Mouse (Mus musculus): ENCODE data around the gene AA467197. TPM values are rescaled to one million over a fixed set of nuclear protein-coding genes. Genes with fewer than 3 reads are reported as not detected.
A peak's percentile ranks its signal among the peaks of the same experiment; 100 is the strongest.

Gene AA467197
- total and polyA plus RNA-seq, 2 experiments, result not detected

GRCm38 (mm10) chr2:122630465-122631225 is 6.1 kb upstream of the AA467197 start:
- DNase-seq (ENCODE audit: extremely low read depth, low read depth, low spot score), result peak; percentile 81
- peak overlapping the region; percentile 92 for H3K4me3 ChIP-seq (ENCODE audit: insufficient read depth, low read depth, low read length)
- H3K36me3 ChIP-seq (ENCODE audit: control insufficient read depth, insufficient read depth, low read length), result peaks cover 8% of the 10 kb centered on the region; the same call in 1 of the 2 replicates

DNA sequence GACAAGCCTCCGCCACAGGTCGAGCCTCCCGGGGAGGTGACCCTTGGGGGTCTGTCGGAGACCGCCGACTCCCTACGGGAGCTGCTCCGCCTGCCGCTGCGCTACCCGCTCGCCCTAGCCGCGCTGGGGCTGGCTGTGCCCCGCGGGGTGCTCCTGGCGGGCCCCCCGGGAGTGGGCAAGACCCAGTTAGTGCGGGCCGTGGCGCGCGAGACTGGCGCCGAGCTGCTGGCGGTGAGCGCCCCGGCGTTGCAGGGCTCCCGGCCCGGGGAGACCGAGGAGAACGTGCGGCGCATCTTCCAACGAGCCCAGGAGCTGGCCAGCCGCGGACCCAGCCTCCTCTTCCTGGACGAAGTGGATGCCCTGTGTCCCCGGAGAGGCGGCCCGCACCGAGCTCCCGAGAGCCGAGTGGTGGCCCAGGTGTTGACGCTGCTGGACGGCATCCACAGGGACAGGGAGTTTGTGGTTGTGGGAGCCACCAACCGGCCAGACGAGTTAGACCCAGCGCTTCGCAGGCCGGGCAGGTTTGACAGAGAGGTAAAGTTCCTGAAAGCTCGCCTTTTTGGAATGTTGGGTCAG is 5.5 kb upstream of the AA467197 start:
- Histone ChIP-seq H3K9ac (ENCODE audit: low read depth, low read length) (peak overlapping the region; percentile 94), H3K27ac (replicated peaks; ENCODE audit: insufficient read depth, low read depth, low read length) (no peak overlapping the region), H3K4me1 (ENCODE audit: control insufficient read depth, insufficient read depth, low read length) (peaks cover 4% of the 10 kb centered on the region; the same call in 1 of the 2 replicates), H3K79me2 (ENCODE audit: control insufficient read depth, insufficient read depth, low read length) (peaks cover 4% of the 10 kb centered on the region; the same call in 1 of the 2 replicates), H3K27me3 (ENCODE audit: control insufficient read depth, insufficient read depth, low read length) (no peaks in the 10 kb centered on the region), H3K4me3 (ENCODE audit: insufficient read depth, low read depth, low read length) (peak overlapping the region; percentile 92), H3K36me3 (ENCODE audit: control insufficient read depth, insufficient read depth, low read length) (peaks cover 8% of the 10 kb centered on the region; the same call in 1 of the 2 replicates)
- peak; percentile 55 for DNase-seq (ENCODE audit: extremely low read depth, low read depth, low spot score)
- WGBS, result 1% methylated on average over 53 of the region's 53 CpGs
- TF ChIP-seq POLR2A (IDR thresholded peaks at IDR 0.05; ENCODE audit: extremely low read depth, insufficient read depth, low read length) (no peak), CTCF (IDR thresholded peaks at IDR 0.05; ENCODE audit: low read depth, low read length) (peak; percentile 28)

More at GRCm38 (mm10) chr2:122630465-122631225, 6.1 kb upstream of the AA467197 start:
- Histone ChIP-seq H3K9ac (ENCODE audit: low read depth, low read length) (peak overlapping the region; percentile 94), H3K79me2 (ENCODE audit: control insufficient read depth, insufficient read depth, low read length) (peaks cover 4% of the 10 kb centered on the region; the same call in 1 of the 2 replicates), H3K27me3 (ENCODE audit: control insufficient read depth, insufficient read depth, low read length) (no peaks in the 10 kb centered on the region), H3K4me1 (ENCODE audit: control insufficient read depth, insufficient read depth, low read length) (peaks cover 4% of the 10 kb centered on the region; the same call in 1 of the 2 replicates), H3K27ac (replicated peaks; ENCODE audit: insufficient read depth, low read depth, low read length) (peak overlapping the region; percentile 20; the same call in 1 of the 2 replicates)
- under 1% methylated on average over 74 of the region's 75 CpGs for WGBS
- TF ChIP-seq CTCF (IDR thresholded peaks at IDR 0.05; ENCODE audit: low read depth, low read length) (no peak), POLR2A (IDR thresholded peaks at IDR 0.05; ENCODE audit: extremely low read depth, insufficient read depth, low read length) (0 out of 2 replicates have a peak, but pooled peaks have one; percentile 36)

- Histone ChIP-seq H3K27ac (replicated peaks; ENCODE audit: insufficient read depth, low read depth, low read length) (no peak overlapping the region), H3K9ac (ENCODE audit: low read depth, low read length) (no peak overlapping the region), H3K4me3 (ENCODE audit: insufficient read depth, low read depth, low read length) (peak overlapping the region; percentile 37; the same call in 1 of the 2 replicates), H3K27me3 (ENCODE audit: control insufficient read depth, insufficient read depth, low read length) (no peaks in the 10 kb centered on the region), H3K36me3 (ENCODE audit: control insufficient read depth, insufficient read depth, low read length) (peaks cover 6% of the 10 kb centered on the region; the same call in 1 of the 2 replicates), H3K4me1 (ENCODE audit: control insufficient read depth, insufficient read depth, low read length) (no peaks in the 10 kb centered on the region), H3K79me2 (ENCODE audit: control insufficient read depth, insufficient read depth, low read length) (no peaks in the 10 kb centered on the region)
- WGBS, result 3% methylated on average over 36 of the region's 36 CpGs
- peak; percentile 12 for DNase-seq (ENCODE audit: extremely low read depth, low read depth, low spot score)
- TF ChIP-seq CTCF (IDR thresholded peaks at IDR 0.05; ENCODE audit: low read depth, low read length), result peak; percentile 92
- TF ChIP-seq POLR2A (IDR thresholded peaks at IDR 0.05; ENCODE audit: extremely low read depth, insufficient read depth, low read length), result no peak
These were observed 776 bp downstream of the AA467197 start for GRCm38 (mm10) chr2:122637526-122637997.

DNA sequence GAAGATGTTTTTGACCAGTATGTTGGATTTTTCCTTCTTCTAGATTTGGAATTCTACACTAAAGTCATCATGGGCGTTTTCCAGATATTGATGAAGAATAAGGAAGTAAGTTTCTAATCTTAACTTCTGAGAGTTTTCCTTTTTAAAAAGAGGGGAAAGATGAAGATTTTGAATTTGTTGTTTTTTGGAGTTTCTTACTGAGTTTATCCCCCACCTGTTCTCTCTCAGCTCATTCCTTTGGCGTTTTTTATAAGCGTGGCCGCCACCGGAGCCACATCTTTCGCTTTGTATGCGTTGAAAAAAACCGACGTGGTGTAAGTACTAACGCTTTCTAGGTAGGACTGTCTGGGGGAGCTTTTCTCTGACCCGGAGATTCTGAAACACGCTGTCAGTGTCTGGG is 1.2 kb downstream of the AA467197 start:
- no peak for TF ChIP-seq CTCF (IDR thresholded peaks at IDR 0.05; ENCODE audit: low read depth, low read length)
- H3K27ac ChIP-seq (replicated peaks; ENCODE audit: insufficient read depth, low read depth, low read length), result no peak overlapping the region
- no peak overlapping the region for H3K9ac ChIP-seq (ENCODE audit: low read depth, low read length)
- WGBS, result 40% methylated on average over 12 of the region's 12 CpGs
- peaks cover 4% of the 10 kb centered on the region; the same call in 1 of the 2 replicates for H3K36me3 ChIP-seq (ENCODE audit: control insufficient read depth, insufficient read depth, low read length)
- no peaks in the 10 kb centered on the region for H3K27me3 ChIP-seq (ENCODE audit: control insufficient read depth, insufficient read depth, low read length)
- H3K79me2 ChIP-seq (ENCODE audit: control insufficient read depth, insufficient read depth, low read length), result no peaks in the 10 kb centered on the region
- H3K4me3 ChIP-seq (ENCODE audit: insufficient read depth, low read depth, low read length), result peak overlapping the region; percentile 37; the same call in 1 of the 2 replicates
- no peaks in the 10 kb centered on the region for H3K4me1 ChIP-seq (ENCODE audit: control insufficient read depth, insufficient read depth, low read length)
- no peak for DNase-seq (ENCODE audit: extremely low read depth, low read depth, low spot score)

- Histone ChIP-seq H3K9ac (ENCODE audit: low read depth, low read length) (no peak overlapping the region), H3K4me1 (ENCODE audit: control insufficient read depth, insufficient read depth, low read length) (no peaks in the 10 kb centered on the region), H3K27ac (replicated peaks; ENCODE audit: insufficient read depth, low read depth, low read length) (no peak overlapping the region), H3K79me2 (ENCODE audit: control insufficient read depth, insufficient read depth, low read length) (no peaks in the 10 kb centered on the region), H3K4me3 (ENCODE audit: insufficient read depth, low read depth, low read length) (no peak overlapping the region), H3K27me3 (ENCODE audit: control insufficient read depth, insufficient read depth, low read length) (no peaks in the 10 kb centered on the region), H3K36me3 (ENCODE audit: control insufficient read depth, insufficient read depth, low read length) (no peaks in the 10 kb centered on the region)
- DNase-seq (ENCODE audit: extremely low read depth, low read depth, low spot score), result no peak
- 28% methylated on average over 5 of the region's 5 CpGs for WGBS
- no peak for TF ChIP-seq POLR2A (IDR thresholded peaks at IDR 0.05; ENCODE audit: extremely low read depth, insufficient read depth, low read length)
- TF ChIP-seq CTCF (IDR thresholded peaks at IDR 0.05; ENCODE audit: low read depth, low read length), result no peak
These were observed 1.9 kb downstream of the AA467197 start for GRCm38 (mm10) chr2:122638673-122639072.
